Mouse (Mus musculus) heart, postnatal 0 days (tissue): ENCODE results near the gene Urad.

Experiments
- CTCF ChIP-seq: IDR thresholded peaks from 2 replicates; pipeline ENCODE4 v1.5.1; 2016; ENCODE audit warnings: antibody characterized with exemption, control low read depth, low read depth
- EP300 ChIP-seq: IDR thresholded peaks from 2 replicates; pipeline ENCODE4 v1.6.1; 2016; ENCODE audit warnings: antibody characterized with exemption, low read depth

DNA sequence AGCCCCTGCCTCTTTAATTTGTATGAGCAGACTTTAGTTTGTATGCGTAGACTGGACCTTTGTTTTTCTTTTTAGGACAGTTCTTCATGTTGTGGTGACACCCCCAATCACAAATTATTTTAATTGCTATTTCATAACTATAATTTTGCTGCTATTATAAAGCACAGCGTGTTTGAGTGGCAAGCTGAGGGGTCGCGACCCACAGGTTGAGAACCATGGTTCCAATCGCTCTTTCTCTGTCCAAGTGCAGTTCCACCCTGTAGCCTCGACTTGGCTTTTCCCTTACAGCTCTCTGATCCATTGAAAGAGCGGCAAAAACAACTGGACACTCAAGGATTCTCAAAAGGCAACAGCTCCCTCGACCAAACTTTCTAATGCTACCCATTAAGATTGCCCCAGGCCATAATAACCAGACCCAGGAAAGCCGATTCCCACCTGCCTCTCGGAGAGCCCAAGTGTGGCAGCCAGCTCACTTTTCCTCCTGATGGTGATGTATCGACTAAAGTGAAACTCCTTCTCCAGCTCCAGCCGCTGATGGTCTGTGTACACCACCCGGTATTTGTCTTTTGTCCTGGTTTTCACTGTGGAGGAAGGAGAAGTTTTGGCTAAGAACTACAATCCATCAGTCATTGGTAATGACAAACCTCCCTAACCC lies 19.4 kb downstream of the Urad start:
- TF ChIP-seq CTCF (no peak), EP300 (no peak)
